Mouse (Mus musculus): ENCODE measurements around the gene Ccdc27.

Gene Ccdc27

GRCm38 (mm10) chr4:154042577-154042976, at the start of gene Ccdc27:
Gene Ccdc27 (minus strand): TSS chr4:154042677.
- in situ Hi-C loops (cut with MboI), result no loop called here

- in situ Hi-C loops (cut with MboI), result no loop called here
Measured at GRCm38 (mm10) chr4:154091356-154091755, 48.9 kb upstream of the Ccdc27 start.

GRCm38 (mm10) chr4:154089205-154089604, 46.7 kb upstream of the Ccdc27 start:
- in situ Hi-C loops (cut with MboI), result no loop called here

GRCm38 (mm10) chr4:154086436-154086835, 44.0 kb upstream of the Ccdc27 start:
- in situ Hi-C loops (cut with MboI), result no loop called here

GRCm38 (mm10) chr4:154085856-154086255, 43.4 kb upstream of the Ccdc27 start:
- in situ Hi-C loops (cut with MboI), result no loop called here

GRCm38 (mm10) chr4:154081974-154082373, 39.5 kb upstream of the Ccdc27 start:
- in situ Hi-C loops (cut with MboI), result no loop called here

- in situ Hi-C loops (cut with MboI), result no loop called here
Measured at GRCm38 (mm10) chr4:154081021-154081420, 38.5 kb upstream of the Ccdc27 start.

GRCm38 (mm10) chr4:154080211-154080610, 37.7 kb upstream of the Ccdc27 start:
- in situ Hi-C loops (cut with MboI), result no loop called here

GRCm38 (mm10) chr4:154071941-154072340, 29.5 kb upstream of the Ccdc27 start:
- in situ Hi-C loops (cut with MboI), result no loop called here

GRCm38 (mm10) chr4:154071521-154071920, 29.0 kb upstream of the Ccdc27 start:
- in situ Hi-C loops (cut with MboI), result no loop called here

GRCm38 (mm10) chr4:154070896-154071295, 28.4 kb upstream of the Ccdc27 start:
- in situ Hi-C loops (cut with MboI), result no loop called here

- in situ Hi-C loops (cut with MboI), result no loop called here
Measured at GRCm38 (mm10) chr4:154064827-154065773, 22.6 kb upstream of the Ccdc27 start.

- in situ Hi-C loops (cut with MboI), result no loop called here
Measured at GRCm38 (mm10) chr4:154057696-154058095, 15.2 kb upstream of the Ccdc27 start.

GRCm38 (mm10) chr4:154056661-154057060, 14.2 kb upstream of the Ccdc27 start:
- in situ Hi-C loops (cut with MboI), result no loop called here

GRCm38 (mm10) chr4:154056046-154056445, 13.6 kb upstream of the Ccdc27 start:
- in situ Hi-C loops (cut with MboI), result no loop called here

- in situ Hi-C loops (cut with MboI), result no loop called here
Measured at GRCm38 (mm10) chr4:154055482-154055881, 13.0 kb upstream of the Ccdc27 start.

GRCm38 (mm10) chr4:154053065-154053464, 10.6 kb upstream of the Ccdc27 start:
- in situ Hi-C loops (cut with MboI), result no loop called here

GRCm38 (mm10) chr4:154051401-154051800, 8.9 kb upstream of the Ccdc27 start:
- in situ Hi-C loops (cut with MboI), result no loop called here

GRCm38 (mm10) chr4:154045837-154046236, 3.4 kb upstream of the Ccdc27 start:
- in situ Hi-C loops (cut with MboI), result no loop called here

- in situ Hi-C loops (cut with MboI), result no loop called here
Measured at GRCm38 (mm10) chr4:154037123-154037522, 5.4 kb downstream of the Ccdc27 start.

- in situ Hi-C loops (cut with MboI), result no loop called here
Measured at GRCm38 (mm10) chr4:154028646-154029045, 13.8 kb downstream of the Ccdc27 start.

- in situ Hi-C loops (cut with MboI), result no loop called here
Measured at GRCm38 (mm10) chr4:154028066-154028465, 14.4 kb downstream of the Ccdc27 start.

GRCm38 (mm10) chr4:154026441-154026761, 16.1 kb downstream of the Ccdc27 start:
- in situ Hi-C loops (cut with MboI), result no loop called here

Data from mature B cell (primary cell).